Mouse (Mus musculus): ENCODE data around the gene Fyn.

DNA sequence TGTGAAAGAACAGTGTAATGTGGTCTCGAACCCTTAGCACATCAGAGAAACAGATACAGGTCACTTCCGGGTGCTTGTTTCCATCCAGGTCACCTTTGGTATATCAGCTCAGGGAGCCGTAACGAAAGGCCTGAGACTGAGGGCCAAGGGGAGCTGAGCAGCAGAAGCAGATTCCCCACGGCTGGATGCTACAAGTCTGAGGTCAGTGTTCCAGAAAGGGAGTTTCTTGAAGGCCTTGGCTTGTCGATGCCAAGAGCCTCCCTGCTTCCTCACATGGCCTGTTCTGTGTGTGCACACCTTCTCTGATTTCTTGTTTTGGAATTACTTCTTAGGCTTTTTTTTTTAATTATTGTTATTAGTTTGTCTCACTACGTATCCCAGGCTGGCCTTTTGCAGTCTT, 99.2 kb downstream of the Fyn start:
- TF ChIP-seq CTCF (IDR thresholded peaks at IDR 0.05; ENCODE audit: low read depth, low read length) (no peak), GATA1 (IDR thresholded peaks at IDR 0.05; ENCODE audit: borderline replicate concordance, low read length) (no peak), POLR2AphosphoS5 (IDR thresholded peaks at IDR 0.05; ENCODE audit: insufficient replicate concordance, low read depth, low read length) (no peak), TAL1 (conservative IDR thresholded peaks at IDR 0.05; ENCODE audit: low read depth, low read length) (no peak), GATA2 (IDR thresholded peaks at IDR 0.05; ENCODE audit: borderline replicate concordance, low read depth, low read length) (no peak)
